Comparison of ENCODE assay signal across 8 mouse cellular contexts in genomic region chr1:86058856-86059769, GRCm38 (mm10). TPM values are rescaled to one million over a fixed set of nuclear protein-coding genes. Genes with fewer than 3 reads are reported as not detected.
DNase-seq lines count a peak whose midpoint lies in the region; ATAC-seq lines count a peak whose summit lies in the region.

No protein-coding gene starts in this region.

- peak overlapping the region; percentile 75 for H3K4me2 ChIP-seq in heart, embryonic 13.5 days
- H3K4me2 ChIP-seq in liver, embryonic 12.5 days = peak overlapping the region; percentile 72
- H3K4me2 ChIP-seq in stomach, embryonic 15.5 days = peak overlapping the region; percentile 66

- H3K36me3 ChIP-seq in heart, embryonic 13.5 days = no peaks in the 10 kb centered on the region
- no peaks in the 10 kb centered on the region for H3K36me3 ChIP-seq in liver, embryonic 12.5 days
- H3K36me3 ChIP-seq in stomach, embryonic 15.5 days = no peaks in the 10 kb centered on the region

- 0 out of 2 replicates have a peak overlapping the region, but pooled peaks have one; percentile 23 for H3K27ac ChIP-seq in brown adipose tissue, adult 24 weeks (replicated peaks; ENCODE audit: low read depth, low read length)
- no peak overlapping the region for H3K27ac ChIP-seq in heart, embryonic 13.5 days (replicated peaks)
- H3K27ac ChIP-seq in liver, embryonic 12.5 days = 0 out of 2 replicates have a peak overlapping the region, but pooled peaks have one; percentile 48
- no peak overlapping the region for H3K27ac ChIP-seq in stomach, embryonic 15.5 days

- no peaks in the 10 kb centered on the region for H3K27me3 ChIP-seq in heart, embryonic 13.5 days (replicated peaks)
- H3K27me3 ChIP-seq in liver, embryonic 12.5 days (replicated peaks) = no peaks in the 10 kb centered on the region
- no peaks in the 10 kb centered on the region for H3K27me3 ChIP-seq in stomach, embryonic 15.5 days (replicated peaks)

- H3K4me1 ChIP-seq in brown adipose tissue, adult 24 weeks (ENCODE audit: control insufficient read depth, insufficient read depth, insufficient read length, low read length) = no peaks in the 10 kb centered on the region
- H3K4me1 ChIP-seq in heart, embryonic 13.5 days = 0 out of 2 replicates have a peak, but pooled peaks cover 10% of the 10 kb centered on the region
- H3K4me1 ChIP-seq in liver, embryonic 12.5 days = peaks cover 23% of the 10 kb centered on the region
- 0 out of 2 replicates have a peak, but pooled peaks cover 2% of the 10 kb centered on the region for H3K4me1 ChIP-seq in stomach, embryonic 15.5 days

- peak; percentile 38; the same call in 1 of the 2 replicates for ATAC-seq in heart, embryonic 13.5 days (ENCODE audit: extremely low read depth, insufficient number of reproducible peaks, low FRiP score, low TSS enrichment)
- ATAC-seq in liver, embryonic 12.5 days = peak; percentile 75
- ATAC-seq in stomach, embryonic 15.5 days (ENCODE audit: insufficient read depth, low FRiP score, low read depth) = peak; percentile 74

- DNase-seq in CD4-positive, CD25-positive, alpha-beta regulatory T cell, adult 2 months (ENCODE audit: low read depth, low spot score) = peak; percentile 93
- peak; percentile 33 for DNase-seq in fat pad, adult 2 months (ENCODE audit: extremely low read depth, low read depth, low spot score)
- DNase-seq in kidney, postnatal 10 days = peak; percentile 97
- peak; percentile 94 for DNase-seq in natural killer cell, adult 2 months (ENCODE audit: low spot score in 2 of 2)

- 10% methylated on average over 21 of the region's 21 CpGs for WGBS in heart, embryonic 13.5 days
- WGBS in liver, embryonic 12.5 days (ENCODE audit: insufficient replicate concordance) = 10% methylated on average over 21 of the region's 21 CpGs
- 9% methylated on average over 21 of the region's 21 CpGs for WGBS in stomach, embryonic 15.5 days

- H3K4me3 ChIP-seq in brown adipose tissue, adult 24 weeks (ENCODE audit: insufficient read depth, low read depth, low read length) = peak overlapping the region; percentile 64
- peak overlapping the region; percentile 52 for H3K4me3 ChIP-seq in heart, embryonic 13.5 days
- H3K4me3 ChIP-seq in liver, embryonic 12.5 days = peak overlapping the region; percentile 50
- peak overlapping the region; percentile 36 for H3K4me3 ChIP-seq in stomach, embryonic 15.5 days (replicated peaks)

- H3K9me3 ChIP-seq in heart, embryonic 13.5 days = no peaks in the 10 kb centered on the region
- H3K9me3 ChIP-seq in liver, embryonic 12.5 days (replicated peaks) = no peaks in the 10 kb centered on the region
- no peaks in the 10 kb centered on the region for H3K9me3 ChIP-seq in stomach, embryonic 15.5 days

- H3K9ac ChIP-seq in heart, embryonic 13.5 days = peak overlapping the region; percentile 77
- peak overlapping the region; percentile 55; the same call in 1 of the 2 replicates for H3K9ac ChIP-seq in liver, embryonic 12.5 days
- no peak overlapping the region for H3K9ac ChIP-seq in stomach, embryonic 15.5 days

RNA-seq across cellular contexts. Expression of gene Psmd1, which starts 5.1 kb away (rescaled TPM):
- 76.2 and 91.1 TPM in 2 replicates for polyA plus RNA-seq in brown adipose tissue, adult 24 weeks (2012; ENCODE audit: insufficient read depth, insufficient read length, missing spikeins)
- 126 and 140 TPM in 2 replicates for polyA plus RNA-seq in heart, embryonic 13.5 days (2015; fragmentation: Nextera tagmentation; extraction: Ambion mirVana)
- polyA plus RNA-seq in liver, embryonic 12.5 days (2016; fragmentation: Nextera tagmentation; extraction: Ambion mirVana) = 167 and 168 TPM in 2 replicates
- polyA plus RNA-seq in stomach, embryonic 15.5 days (2015; fragmentation: Nextera tagmentation; extraction: Ambion mirVana) = 147 and 158 TPM in 2 replicates

RNA-seq across cellular contexts. Expression of gene 2810459M11Rik, which starts 13.4 kb away (rescaled TPM):
- polyA plus RNA-seq in brown adipose tissue, adult 24 weeks (2012; ENCODE audit: insufficient read depth, insufficient read length, missing spikeins) = 0.40 TPM in 1 of 2 replicates, not detected in the other
- polyA plus RNA-seq in heart, embryonic 13.5 days (2015; fragmentation: Nextera tagmentation; extraction: Ambion mirVana) = 0.67 and 0.89 TPM in 2 replicates
- polyA plus RNA-seq in liver, embryonic 12.5 days (2016; fragmentation: Nextera tagmentation; extraction: Ambion mirVana) = 21.8 and 22.3 TPM in 2 replicates
- 4.7 and 5.9 TPM in 2 replicates for polyA plus RNA-seq in stomach, embryonic 15.5 days (2015; fragmentation: Nextera tagmentation; extraction: Ambion mirVana)

RNA-seq across cellular contexts. Expression of gene Spata3, which starts 42.5 kb away (rescaled TPM):
- not detected in 2 replicates for polyA plus RNA-seq in brown adipose tissue, adult 24 weeks (2012; ENCODE audit: insufficient read depth, insufficient read length, missing spikeins)
- polyA plus RNA-seq in heart, embryonic 13.5 days (2015; fragmentation: Nextera tagmentation; extraction: Ambion mirVana) = not detected in 2 replicates
- 0.19 TPM in 1 of 2 replicates, not detected in the other for polyA plus RNA-seq in liver, embryonic 12.5 days (2016; fragmentation: Nextera tagmentation; extraction: Ambion mirVana)
- not detected in 2 replicates for polyA plus RNA-seq in stomach, embryonic 15.5 days (2015; fragmentation: Nextera tagmentation; extraction: Ambion mirVana)

RNA-seq across cellular contexts. Expression of gene Htr2b, which starts 52.7 kb away (rescaled TPM):
- polyA plus RNA-seq in brown adipose tissue, adult 24 weeks (2012; ENCODE audit: insufficient read depth, insufficient read length, missing spikeins) = not detected in 2 replicates
- 0.20 and 0.39 TPM in 2 replicates for polyA plus RNA-seq in heart, embryonic 13.5 days (2015; fragmentation: Nextera tagmentation; extraction: Ambion mirVana)
- 0.26 and 0.51 TPM in 2 replicates for polyA plus RNA-seq in liver, embryonic 12.5 days (2016; fragmentation: Nextera tagmentation; extraction: Ambion mirVana)
- 1.2 TPM in 2 replicates for polyA plus RNA-seq in stomach, embryonic 15.5 days (2015; fragmentation: Nextera tagmentation; extraction: Ambion mirVana)

Comparison
In these comparisons a context has a peak if more than half of its experiments do, and no peak if none do; other contexts are left out.
1. DNase-seq: peak in every context shown above with its lines; median percentile 97 in kidney, postnatal 10 days; 94 in natural killer cell, adult 2 months; 93 in CD4-positive, CD25-positive, alpha-beta regulatory T cell, adult 2 months; 33 in fat pad, adult 2 months.
2. H3K27ac ChIP-seq: peak in brown adipose tissue, adult 24 weeks (single experiment) and liver, embryonic 12.5 days (single experiment); none in heart, embryonic 13.5 days (single experiment) and stomach, embryonic 15.5 days (single experiment).
3. Peak in every context shown above with its lines, with median percentiles within 50 percentile points of each other: H3K4me3 ChIP-seq, ATAC-seq and H3K4me2 ChIP-seq.